Mouse (Mus musculus) spleen, postnatal 4 days (tissue): ENCODE data around the gene Glmn.
A peak's percentile ranks its signal among the peaks of the same experiment; 100 is the strongest.

Source experiments
- DNase-seq, 2 experiments: peaks; one replicate each; pipeline ENCODE4 v3.0.0; 2022; ENCODE audit warnings: low spot score in 2 of 2

Glmn gene

GRCm38 (mm10) chr5:107597301-107598077 is at the start of gene Glmn, which contains the start of gene Rpap2:
TSS of gene Glmn (minus strand) at chr5:107597888.
TSS of gene Rpap2 (plus strand) at chr5:107597373.
- DNase-seq = peak; percentile 85 to 95

GRCm38 (mm10) chr5:107645935-107646334 is 48.2 kb upstream of the Glmn start:
- no peak for DNase-seq

- DNase-seq = no peak
Observed at GRCm38 (mm10) chr5:107644595-107644994, 46.9 kb upstream of the Glmn start.

- DNase-seq = no peak
Observed at GRCm38 (mm10) chr5:107638366-107638765, 40.7 kb upstream of the Glmn start.

- peak in 1 of 2 experiments; percentile 8 for DNase-seq
Observed at GRCm38 (mm10) chr5:107637106-107637505, 39.4 kb upstream of the Glmn start.

GRCm38 (mm10) chr5:107633651-107634050 is 36.0 kb upstream of the Glmn start:
- no peak for DNase-seq

GRCm38 (mm10) chr5:107621327-107621726 is 23.6 kb upstream of the Glmn start:
- no peak for DNase-seq

GRCm38 (mm10) chr5:107617986-107618385 is 20.3 kb upstream of the Glmn start:
- DNase-seq = no peak

- peak; percentile 57 to 74 for DNase-seq
Observed at GRCm38 (mm10) chr5:107611224-107611623, 13.5 kb upstream of the Glmn start.

- DNase-seq = no peak
Observed at GRCm38 (mm10) chr5:107598380-107598779, 692 bp upstream of the Glmn start.

GRCm38 (mm10) chr5:107569148-107569547 is 28.5 kb downstream of the Glmn start:
- DNase-seq = no peak

GRCm38 (mm10) chr5:107556969-107557368 is 40.7 kb downstream of the Glmn start:
- no peak for DNase-seq

GRCm38 (mm10) chr5:107554336-107554735 is 43.4 kb downstream of the Glmn start:
- no peak for DNase-seq

- no peak for DNase-seq
Observed at GRCm38 (mm10) chr5:107548444-107548843, 49.2 kb downstream of the Glmn start.

GRCm38 (mm10) chr5:107547955-107548354 is 49.7 kb downstream of the Glmn start:
- DNase-seq = no peak

GRCm38 (mm10) chr5:107545927-107546326 is 51.8 kb downstream of the Glmn start:
- DNase-seq = no peak

GRCm38 (mm10) chr5:107541696-107542095 is 56.0 kb downstream of the Glmn start:
- no peak for DNase-seq

GRCm38 (mm10) chr5:107534581-107534980 is 63.1 kb downstream of the Glmn start, which contains the start of gene 1700028K03Rik:
TSS of gene 1700028K03Rik (plus strand) at chr5:107534709.
- no peak for DNase-seq

- no peak for DNase-seq
Observed at GRCm38 (mm10) chr5:107533590-107533989, 64.1 kb downstream of the Glmn start.

- DNase-seq = no peak
Observed at GRCm38 (mm10) chr5:107528856-107529255, 68.8 kb downstream of the Glmn start.

GRCm38 (mm10) chr5:107524281-107524680 is 73.4 kb downstream of the Glmn start:
- DNase-seq = no peak

- DNase-seq = no peak
Observed at GRCm38 (mm10) chr5:107521897-107522296, 75.8 kb downstream of the Glmn start.

GRCm38 (mm10) chr5:107521386-107521785 is 76.3 kb downstream of the Glmn start:
- DNase-seq = no peak

- no peak for DNase-seq
Observed at GRCm38 (mm10) chr5:107518602-107519001, 79.1 kb downstream of the Glmn start.
